In the genomic region with DNA sequence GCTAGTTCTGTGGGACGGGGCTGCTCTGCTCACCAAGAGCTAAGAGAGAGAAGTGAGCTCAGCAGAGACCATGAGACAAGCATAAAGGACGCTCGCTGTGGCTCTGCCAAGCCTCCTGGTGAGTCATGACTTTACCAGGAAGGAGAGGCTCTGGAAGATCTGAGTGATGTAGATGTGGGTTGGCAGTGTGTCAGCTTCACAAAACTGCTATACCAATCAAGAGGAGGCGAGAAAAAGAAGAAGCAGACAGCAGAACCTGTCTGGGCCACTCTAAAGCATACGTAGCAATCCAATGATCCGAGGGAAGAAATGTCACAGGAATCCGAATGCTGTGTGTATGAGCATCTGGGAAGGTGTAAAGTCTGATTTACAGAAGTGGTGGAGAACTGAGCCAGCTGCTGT, we compare ENCODE assay signal across 8 mouse cellular contexts. TPM values are rescaled to one million over a fixed set of nuclear protein-coding genes. Genes with fewer than 3 reads are reported as not detected.
DNase-seq lines count a peak whose midpoint lies in the region; ATAC-seq lines count a peak whose summit lies in the region.

No protein-coding gene starts in this region.

- H3K27ac ChIP-seq in kidney, embryonic 14.5 days (ENCODE audit: low read depth, low read length) = no peak overlapping the region

- H3K4me2 ChIP-seq in kidney, embryonic 14.5 days (replicated peaks; ENCODE audit: low read depth, low read length) = no peak overlapping the region

- no peaks in the 10 kb centered on the region for H3K36me3 ChIP-seq in kidney, embryonic 14.5 days (ENCODE audit: control insufficient read depth, insufficient read depth, low read length)

- no peaks in the 10 kb centered on the region for H3K27me3 ChIP-seq in kidney, embryonic 14.5 days (ENCODE audit: control insufficient read depth, insufficient read depth, low read length)

- WGBS in kidney, embryonic 14.5 days = 63% methylated on average over 7 of the region's 7 CpGs

- intact Hi-C loops in heart, postnatal 10 days (cut with DNase I) = no loop called here

- no peaks in the 10 kb centered on the region for H3K4me1 ChIP-seq in kidney, embryonic 14.5 days (ENCODE audit: control insufficient read depth, insufficient read depth, low read length)

- no peak for ATAC-seq in kidney, embryonic 14.5 days (ENCODE audit: low FRiP score, low TSS enrichment)

- H3K9me3 ChIP-seq in kidney, embryonic 14.5 days (ENCODE audit: control insufficient read depth, low read length) = no peaks in the 10 kb centered on the region

- no peak overlapping the region for H3K9ac ChIP-seq in kidney, embryonic 14.5 days (ENCODE audit: low read depth, low read length)

- DNase-seq in kidney, postnatal 4 days = peak; percentile 6 to 7
- peak; percentile 77 to 82 for DNase-seq in adrenal gland, postnatal 36 days
- DNase-seq in heart, postnatal 10 days = peak; percentile 50 to 54
- DNase-seq in lung, postnatal 36 days = peak; percentile 68
- DNase-seq in thymus, postnatal 25 days = no peak
- DNase-seq in embryo, embryonic 9.5 days (ENCODE audit: extremely low spot score) = no peak
- DNase-seq in B cell, adult 2 months = no peak

- H3K4me3 ChIP-seq in kidney, embryonic 14.5 days (ENCODE audit: low read length) = no peak overlapping the region

RNA-seq across cellular contexts. Expression of a gene that starts 19.2 kb away (rescaled TPM):
- not detected in 2 replicates for polyA plus RNA-seq in kidney, embryonic 14.5 days (2014; fragmentation: Nextera tagmentation; extraction: Ambion mirVana)
- not detected for total RNA-seq in adrenal gland, postnatal 36 days (2021)
- not detected for total RNA-seq in heart, postnatal 10 days (2021)

Comparison
In these comparisons a context has a peak if more than half of its experiments do, and no peak if none do; other contexts are left out.
1. DNase-seq: peak in kidney, postnatal 4 days (2 of 2), adrenal gland, postnatal 36 days (2 of 2), heart, postnatal 10 days (2 of 2) and lung, postnatal 36 days (single experiment); none in thymus, postnatal 25 days (single experiment), embryo, embryonic 9.5 days (single experiment) and B cell, adult 2 months (0 of 2).